Mouse (Mus musculus) forebrain, postnatal 0 days (tissue): ENCODE measurements at regions not wholly inside any gene's neighbourhood (a gene's known extent, or its start where the extent isn't known, plus 50 kb on each side); places are given as distances from the start of the nearest gene placed in this dataset.

ENCODE experiments used
- ATAC-seq: fragments of 200-750 bp; cut with Nextera tagmentation; 2 replicates; pipeline ENCODE4 v1.8.0; 2017; ENCODE audit warnings: mild to moderate bottlenecking, moderate library complexity
- DNase-seq: peaks from one replicate; pipeline ENCODE4 v3.0.0-alpha.2; 2015
- H3K27ac ChIP-seq: fragments of 300-500 bp; sonication (generic); 2 replicates; pipeline ENCODE4 v1.5.1; 2014; ENCODE audit warnings: low read depth, mild to moderate bottlenecking, antibody characterized with exemption, low read length, moderate library complexity, mixed read lengths
- H3K27me3 ChIP-seq: fragments of 300-500 bp; sonication (generic); 2 replicates; pipeline ENCODE4 v1.6.1; 2014; ENCODE audit warnings: mild to moderate bottlenecking, low read length, mixed read lengths; ENCODE audit not compliant: insufficient read depth
- H3K36me3 ChIP-seq: fragments of 300-500 bp; sonication (generic); 2 replicates; pipeline ENCODE4 v1.6.1; 2014; ENCODE audit warnings: mild to moderate bottlenecking, moderate library complexity; ENCODE audit not compliant: insufficient read depth
- H3K4me1 ChIP-seq: fragments of 300-500 bp; sonication (generic); 2 replicates; pipeline ENCODE4 v1.6.1; 2014; ENCODE audit warnings: antibody characterized with exemption; ENCODE audit not compliant: insufficient read depth
- H3K4me2 ChIP-seq: fragments of 300-500 bp; sonication (generic); 2 replicates; pipeline ENCODE4 v1.6.1; 2014; ENCODE audit warnings: low read depth, mild to moderate bottlenecking, moderate library complexity
- H3K4me3 ChIP-seq: fragments of 300-500 bp; sonication (generic); 2 replicates; pipeline ENCODE4 v1.5.1; 2014; ENCODE audit warnings: low read depth, low read length, mixed read lengths
- H3K9ac ChIP-seq: fragments of 300-500 bp; sonication (generic); 2 replicates; pipeline ENCODE4 v1.6.1; 2014; ENCODE audit warnings: mild to moderate bottlenecking
- H3K9me3 ChIP-seq: fragments of 300-500 bp; sonication (generic); 2 replicates; pipeline ENCODE4 v1.6.1; 2016; ENCODE audit warnings: low read length
- CTCF ChIP-seq: sonication (generic); IDR thresholded peaks from 2 replicates; pipeline ENCODE4 v1.5.1; 2016; ENCODE audit warnings: antibody characterized with exemption, control low read depth, low read depth
- whole genome bisulfite sequencing: fragments of 180-500 bp; shearing (Covaris S2); extraction: QIAGEN DNeasy Blood & Tissue Kit; methylation state at CpG from one replicate; pipeline ENCODE4 v1.1.7; 2014; 5-methylcytosine and 5-hydroxymethylcytosine counted together

- Histone ChIP-seq H3K27me3 (no peaks in the 10 kb centered on the region), H3K4me1 (no peaks in the 10 kb centered on the region), H3K4me2 (no peak overlapping the region), H3K9ac (no peak overlapping the region), H3K36me3 (no peaks in the 10 kb centered on the region), H3K27ac (no peak overlapping the region), H3K9me3 (no peaks in the 10 kb centered on the region), H3K4me3 (no peak overlapping the region)
- TF ChIP-seq CTCF = no peak
- no peak for ATAC-seq
- no peak for DNase-seq
- WGBS = 58% methylated on average over 5 of the region's 5 CpGs
Observed at GRCm38 (mm10) chr12:39339101-39339538, 559.9 kb downstream of the Etv1 start.

- no peak for TF ChIP-seq CTCF
- H3K4me3 ChIP-seq = no peak overlapping the region
- DNase-seq (no peak), ATAC-seq (no peak)
- H3K4me2 ChIP-seq = no peak overlapping the region
- WGBS = 61% methylated on average over 5 of the region's 5 CpGs
- no peaks in the 10 kb centered on the region for H3K36me3 ChIP-seq
- H3K9me3 ChIP-seq = no peaks in the 10 kb centered on the region
- no peaks in the 10 kb centered on the region for H3K27me3 ChIP-seq
- no peak overlapping the region for H3K9ac ChIP-seq
- H3K4me1 ChIP-seq = no peaks in the 10 kb centered on the region
- no peak overlapping the region for H3K27ac ChIP-seq
Observed at GRCm38 (mm10) chr12:39341751-39342271, 562.6 kb downstream of the Etv1 start.

GRCm38 (mm10) chr12:39342327-39342726, 563.1 kb downstream of the Etv1 start:
- Histone ChIP-seq H3K4me2 (no peak overlapping the region), H3K4me1 (no peaks in the 10 kb centered on the region), H3K4me3 (no peak overlapping the region), H3K9me3 (no peaks in the 10 kb centered on the region), H3K36me3 (no peaks in the 10 kb centered on the region), H3K27ac (no peak overlapping the region), H3K27me3 (no peaks in the 10 kb centered on the region), H3K9ac (no peak overlapping the region)
- TF ChIP-seq CTCF = no peak
- WGBS = 74% methylated on average over 9 of the region's 9 CpGs
- DNase-seq (no peak), ATAC-seq (no peak)

GRCm38 (mm10) chr12:39371480-39372245, 592.5 kb downstream of the Etv1 start:
- no peak overlapping the region for H3K4me2 ChIP-seq
- H3K27me3 ChIP-seq = no peaks in the 10 kb centered on the region
- no peak for DNase-seq
- H3K4me1 ChIP-seq = no peaks in the 10 kb centered on the region
- no peak overlapping the region for H3K4me3 ChIP-seq
- no peak for TF ChIP-seq CTCF
- no peak for ATAC-seq
- H3K9me3 ChIP-seq = no peaks in the 10 kb centered on the region
- no peaks in the 10 kb centered on the region for H3K36me3 ChIP-seq
- no peak overlapping the region for H3K27ac ChIP-seq
- H3K9ac ChIP-seq = no peak overlapping the region

GRCm38 (mm10) chr12:39373721-39374120, 594.5 kb downstream of the Etv1 start:
- no peak overlapping the region for H3K9ac ChIP-seq
- ATAC-seq (no peak), DNase-seq (no peak)
- H3K9me3 ChIP-seq = no peaks in the 10 kb centered on the region
- no peak overlapping the region for H3K27ac ChIP-seq
- H3K4me1 ChIP-seq = no peaks in the 10 kb centered on the region
- no peaks in the 10 kb centered on the region for H3K36me3 ChIP-seq
- H3K27me3 ChIP-seq = no peaks in the 10 kb centered on the region
- H3K4me2 ChIP-seq = no peak overlapping the region
- no peak for TF ChIP-seq CTCF
- no peak overlapping the region for H3K4me3 ChIP-seq
- WGBS = 91% methylated on average over 1 of the region's 1 CpGs
